Mouse (Mus musculus) megakaryocyte-erythroid progenitor cell, adult 5 weeks (primary cell): ENCODE data around the gene Zkscan1. TPM values are rescaled to one million over a fixed set of nuclear protein-coding genes. Genes with fewer than 3 reads are reported as not detected.

Experiments used
- polyA plus RNA-seq: library from polyadenylated mRNA; stranded (reverse); fragments of >175 nt; gene quantifications from 2 replicates; pipeline ENCODE4 v1.2.3, GENCODE M21; 2012

Gene Zkscan1
- 1.0 and 1.1 TPM in 2 replicates for polyA plus RNA-seq

DNA sequence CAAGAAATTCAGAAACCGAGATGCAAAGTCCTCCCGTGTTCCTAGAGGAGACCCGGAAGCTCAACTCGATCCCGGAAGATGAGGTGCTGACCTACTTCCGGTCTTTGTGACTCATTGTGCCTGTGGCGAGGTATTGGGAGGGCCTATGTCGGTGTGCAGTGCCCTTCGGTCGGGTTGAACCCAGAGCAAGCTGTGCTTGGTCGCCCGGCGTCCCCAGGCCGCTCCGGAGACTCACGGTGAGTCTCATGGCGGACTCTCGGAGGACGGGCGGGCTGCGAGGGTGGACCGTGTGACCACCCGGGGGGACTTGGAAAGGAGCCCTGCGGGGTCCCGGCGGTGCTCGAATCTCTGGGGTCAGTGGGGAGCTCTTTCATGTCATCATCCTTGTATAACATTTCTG, at the start of gene Zkscan1:
Gene Zkscan1, plus strand, starts transcription at position 89 of the 400 bp plus-strand sequence.

DNA sequence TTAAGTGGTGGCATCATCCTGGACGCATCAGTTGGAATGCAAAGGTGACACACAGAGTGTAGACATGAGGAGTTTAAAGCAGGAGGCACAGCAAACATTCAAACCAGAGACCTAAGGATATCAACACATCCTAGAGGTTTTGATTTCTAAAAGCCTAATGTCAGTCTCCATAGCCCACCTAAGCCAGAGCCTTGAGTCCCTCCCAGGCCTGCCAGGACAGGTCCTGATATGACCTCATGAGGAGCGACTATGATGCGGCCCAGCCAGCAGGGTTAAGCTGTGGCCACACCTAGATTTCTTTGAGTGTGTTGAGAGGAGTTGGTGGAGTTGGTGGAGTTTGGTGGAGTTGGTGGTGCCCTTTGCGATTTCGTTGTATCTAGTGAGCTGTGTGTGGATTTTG, 32.0 kb upstream of the Zkscan1 start, which contains the start of gene Smok3c:
Gene Smok3c, plus strand, starts transcription at position 301 of the 400 bp plus-strand sequence.

DNA sequence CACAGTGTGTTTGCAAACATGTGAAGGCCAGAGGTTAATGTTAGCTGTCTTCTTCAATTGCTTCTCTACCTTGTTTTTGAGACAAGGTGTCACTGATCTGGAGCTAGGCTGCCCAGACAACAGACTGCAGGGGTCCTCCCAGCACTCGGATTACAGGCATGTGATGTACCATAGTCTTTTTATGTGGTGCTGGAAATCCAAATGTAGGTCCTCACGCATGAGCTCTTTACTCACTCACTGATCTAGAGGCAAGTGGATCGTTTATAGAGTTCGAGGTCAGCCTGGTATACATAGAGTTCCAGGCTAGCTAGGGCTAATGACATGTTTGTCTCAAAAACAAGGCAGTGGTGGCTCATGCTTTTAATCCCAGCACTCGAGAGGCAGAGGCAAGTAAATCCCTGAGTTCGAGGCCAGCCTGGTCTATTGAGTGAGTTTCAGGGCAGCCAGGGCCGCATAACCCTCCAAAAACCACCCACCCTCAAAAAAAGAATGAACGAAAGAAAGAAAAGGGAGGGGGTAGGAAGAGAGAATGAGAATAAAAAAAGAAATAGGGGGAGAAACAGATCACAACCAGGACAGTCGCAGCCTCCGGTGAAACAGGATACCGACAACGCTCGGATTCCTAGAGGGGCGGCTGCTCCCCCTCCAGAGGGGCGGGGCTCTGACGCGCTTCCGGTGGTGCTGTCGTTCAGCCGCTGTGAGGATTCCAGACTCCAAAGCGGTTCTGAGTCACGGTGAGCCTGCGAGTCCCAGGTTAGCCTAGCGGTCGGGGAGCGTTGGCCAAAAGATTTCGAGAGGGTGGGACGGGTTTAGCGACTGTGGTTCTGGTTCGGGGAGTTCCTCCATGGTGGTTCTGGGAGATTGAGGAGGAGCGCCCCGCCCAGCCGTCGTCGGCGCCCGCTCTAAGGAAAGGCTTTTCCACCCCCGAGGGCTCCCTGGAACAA, 31.6 kb downstream of the Zkscan1 start, which contains the start of gene Zscan21:
Gene Zscan21, plus strand, starts transcription at position 649 of the 944 bp plus-strand sequence.

DNA sequence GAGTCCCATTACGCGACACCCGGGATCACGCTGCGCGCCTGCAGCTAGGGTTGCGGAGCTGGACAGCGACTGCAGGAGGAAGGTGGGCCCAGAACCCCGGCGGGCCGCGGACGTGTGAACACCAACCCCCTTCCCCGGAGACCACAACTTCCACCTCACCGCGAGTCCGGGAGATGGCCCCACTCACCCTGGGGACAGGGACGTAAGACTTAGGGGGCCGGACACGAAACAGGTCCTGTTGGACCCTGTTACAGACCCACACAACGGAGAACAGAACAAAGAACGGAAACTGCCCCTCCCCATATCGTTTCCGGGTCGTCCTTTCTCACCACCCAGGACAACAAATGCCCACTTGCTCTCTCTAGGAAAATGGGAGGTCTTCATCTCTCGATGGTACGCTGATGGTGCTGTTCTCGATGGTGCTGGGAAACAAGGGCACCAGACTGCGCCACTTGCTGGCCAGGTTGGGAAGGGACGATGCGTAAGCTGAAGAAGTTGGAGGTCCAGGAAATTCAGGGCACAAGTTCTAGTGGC, 70.6 kb downstream of the Zkscan1 start, which contains the start of gene Zfp113:
Gene Zfp113, minus strand, starts transcription at position 302 of the 534 bp plus-strand sequence.

Other genes starting within 250 kb of the Zkscan1 start
- gene Pilra, start 248.8 kb upstream of the Zkscan1 start, polyA plus RNA-seq, result 1.6 and 2.4 TPM in 2 replicates
- gene Pilrb1, start 227.0 kb upstream of the Zkscan1 start, polyA plus RNA-seq, result 0.87 and 0.90 TPM in 2 replicates
- 1.6 and 1.9 TPM in 2 replicates for gene Pilrb2, start 213.3 kb upstream of the Zkscan1 start, polyA plus RNA-seq
- gene Cyp3a13, start 163.5 kb upstream of the Zkscan1 start, polyA plus RNA-seq, result not detected in 2 replicates
- gene Gjc3, start 122.0 kb upstream of the Zkscan1 start, polyA plus RNA-seq, result not detected in 2 replicates
- not detected in 2 replicates for gene Azgp1, start 103.6 kb upstream of the Zkscan1 start, polyA plus RNA-seq
- gene Smok3a, start 63.8 kb upstream of the Zkscan1 start, polyA plus RNA-seq, result 0.03 and 0.05 TPM in 2 replicates
- not detected in 2 replicates for gene Smok3b, start 63.7 kb upstream of the Zkscan1 start, polyA plus RNA-seq
- gene Smok3c, start 31.9 kb upstream of the Zkscan1 start, polyA plus RNA-seq, result 0.13 TPM in 1 of 2 replicates, not detected in the other
- 1.4 and 1.6 TPM in 2 replicates for gene Zscan21, start 31.8 kb downstream of the Zkscan1 start, polyA plus RNA-seq
- gene Zfp113, start 70.7 kb downstream of the Zkscan1 start, polyA plus RNA-seq, result 0.29 and 0.35 TPM in 2 replicates
- 111 and 113 TPM in 2 replicates for gene Cops6, start 76.0 kb downstream of the Zkscan1 start, polyA plus RNA-seq
- 29.7 and 34.6 TPM in 2 replicates for gene Ap4m1, start 86.9 kb downstream of the Zkscan1 start, polyA plus RNA-seq
- gene Mcm7, start 87.3 kb downstream of the Zkscan1 start, polyA plus RNA-seq, result 63.1 and 79.9 TPM in 2 replicates
- gene Taf6, start 102.4 kb downstream of the Zkscan1 start, polyA plus RNA-seq, result 27.4 and 28.8 TPM in 2 replicates
- 2.8 and 3.1 TPM in 2 replicates for gene Cnpy4, start 102.4 kb downstream of the Zkscan1 start, polyA plus RNA-seq
- 5.2 and 7.1 TPM in 2 replicates for gene Mblac1, start 109.2 kb downstream of the Zkscan1 start, polyA plus RNA-seq
- 0.39 and 0.83 TPM in 2 replicates for gene Nxpe5, start 140.8 kb downstream of the Zkscan1 start, polyA plus RNA-seq
- 135 and 171 TPM in 2 replicates for gene Lamtor4, start 170.4 kb downstream of the Zkscan1 start, polyA plus RNA-seq
- 210 and 248 TPM in 2 replicates for gene BC037034, start 178.9 kb downstream of the Zkscan1 start, polyA plus RNA-seq
- gene Gal3st4, start 187.8 kb downstream of the Zkscan1 start, polyA plus RNA-seq, result not detected in 2 replicates
- gene Gm43720, start 194.9 kb downstream of the Zkscan1 start, polyA plus RNA-seq, result not detected in 2 replicates
- gene Gpc2, start 194.9 kb downstream of the Zkscan1 start, polyA plus RNA-seq, result 5.9 and 8.4 TPM in 2 replicates
- gene Stag3, start 195.2 kb downstream of the Zkscan1 start, polyA plus RNA-seq, result 8.0 and 9.8 TPM in 2 replicates